ENCODE assay signal across 7 mouse cellular contexts in the genomic region with DNA sequence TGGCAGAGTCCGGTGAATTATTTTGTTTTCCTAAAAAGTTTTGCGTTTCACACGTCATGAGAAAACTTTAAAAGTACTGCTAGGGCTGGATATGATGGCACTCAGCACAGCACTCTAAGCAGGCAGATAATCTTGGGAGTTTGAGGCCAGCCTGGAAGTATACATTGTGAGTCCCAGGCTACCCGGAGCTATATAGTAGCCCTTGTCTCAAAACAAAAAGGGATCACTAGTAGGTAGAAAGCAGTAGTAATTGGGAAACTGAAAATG. TPM values are rescaled to one million over a fixed set of nuclear protein-coding genes. Genes with fewer than 3 reads are reported as not detected.
DNase-seq lines count a peak whose midpoint lies in the region; ATAC-seq and TF ChIP-seq lines count a peak whose summit lies in the region.

No protein-coding gene starts in this region.

- TF ChIP-seq CTCF in embryonic fibroblast, embryonic 13.5 days (IDR thresholded peaks at IDR 0.05; ENCODE audit: borderline replicate concordance, insufficient read depth, low read length), result no peak
- no peak for TF ChIP-seq CTCF in small intestine, adult 2 months (IDR thresholded peaks at IDR 0.05; ENCODE audit: extremely low read depth, insufficient read length, insufficient replicate concordance, low read depth, low read length)

- H3K27me3 ChIP-seq in lung, embryonic 15.5 days, result no peaks in the 10 kb centered on the region
- no peaks in the 10 kb centered on the region for H3K27me3 ChIP-seq in limb, embryonic 10.5 days (ENCODE audit: low read depth, poor library complexity, severe bottlenecking)
- H3K27me3 ChIP-seq in small intestine, adult 2 months (ENCODE audit: control insufficient read depth, insufficient read depth, low read length), result no peaks in the 10 kb centered on the region

- peak overlapping the region; percentile 86 for H3K4me3 ChIP-seq in lung, embryonic 15.5 days
- peak overlapping the region; percentile 63 for H3K4me3 ChIP-seq in embryonic fibroblast, embryonic 13.5 days (ENCODE audit: insufficient read depth, low read length)
- H3K4me3 ChIP-seq in limb, embryonic 10.5 days, result peak overlapping the region; percentile 73
- H3K4me3 ChIP-seq in small intestine, adult 2 months (ENCODE audit: low read depth, low read length), result no peak overlapping the region; the same call in 1 of the 2 replicates

- H3K4me1 ChIP-seq in lung, embryonic 15.5 days, result peaks cover 32% of the 10 kb centered on the region
- no peaks in the 10 kb centered on the region; the same call in 1 of the 2 replicates for H3K4me1 ChIP-seq in embryonic fibroblast, embryonic 13.5 days (ENCODE audit: control insufficient read depth, insufficient read depth, low read length)
- peaks cover 38% of the 10 kb centered on the region for H3K4me1 ChIP-seq in limb, embryonic 10.5 days
- peaks cover 2% of the 10 kb centered on the region; the same call in 1 of the 2 replicates for H3K4me1 ChIP-seq in small intestine, adult 2 months (ENCODE audit: control insufficient read depth, insufficient read depth, insufficient read length, low read length)

- no peak for TF ChIP-seq POLR2A in embryonic fibroblast, embryonic 13.5 days (IDR thresholded peaks at IDR 0.05; ENCODE audit: low read depth, low read length)
- no peak for TF ChIP-seq POLR2A in small intestine, adult 2 months (IDR thresholded peaks at IDR 0.05; ENCODE audit: low read depth, low read length)

- H3K4me2 ChIP-seq in lung, embryonic 15.5 days, result peak overlapping the region; percentile 70

- H3K9ac ChIP-seq in lung, embryonic 15.5 days, result peak overlapping the region; percentile 79

- ATAC-seq in lung, embryonic 15.5 days (ENCODE audit: borderline replicate concordance, extremely low read depth, low FRiP score, low TSS enrichment), result no peak
- ATAC-seq in CD4-positive, CD25-positive, alpha-beta regulatory T cell, adult 4 months, result no peak

- H3K36me3 ChIP-seq in lung, embryonic 15.5 days, result no peaks in the 10 kb centered on the region
- H3K36me3 ChIP-seq in limb, embryonic 10.5 days, result no peaks in the 10 kb centered on the region
- no peaks in the 10 kb centered on the region for H3K36me3 ChIP-seq in small intestine, adult 2 months (ENCODE audit: control insufficient read depth, insufficient read depth, low read length)

- H3K27ac ChIP-seq in lung, embryonic 15.5 days, result peak overlapping the region; percentile 93
- H3K27ac ChIP-seq in embryonic fibroblast, embryonic 13.5 days (ENCODE audit: insufficient read depth, low read length), result peak overlapping the region; percentile 95
- peak overlapping the region; percentile 91 for H3K27ac ChIP-seq in limb, embryonic 10.5 days
- H3K27ac ChIP-seq in small intestine, adult 2 months (ENCODE audit: insufficient read depth, low read depth, low read length), result peak overlapping the region; percentile 93

- no peak for DNase-seq in lung, postnatal 14 days
- no peak for DNase-seq in limb, embryonic 10.5 days (ENCODE audit: low spot score)
- DNase-seq in cerebellum, postnatal 36 days, result no peak

- WGBS in lung, embryonic 15.5 days, result 17% methylated on average over 4 of the region's 4 CpGs
- 21% methylated on average over 4 of the region's 4 CpGs for WGBS in limb, embryonic 10.5 days
- 6% methylated on average over 4 of the region's 4 CpGs for WGBS in small intestine, adult 2 months

- H3K9me3 ChIP-seq in lung, embryonic 15.5 days, result no peaks in the 10 kb centered on the region
- no peaks in the 10 kb centered on the region for H3K9me3 ChIP-seq in limb, embryonic 10.5 days (replicated peaks)

RNA-seq across cellular contexts. Expression of gene Cdkl3, which starts 0.6 kb away (rescaled TPM):
- 6.5 and 7.0 TPM in 2 replicates for polyA plus RNA-seq in lung, embryonic 15.5 days (2015; fragmentation: Nextera tagmentation; extraction: Ambion mirVana)
- 8.8 and 11.7 TPM in 2 replicates for polyA plus RNA-seq in embryonic fibroblast, embryonic 13.5 days (2011; ENCODE audit: insufficient read length, low read depth, missing spikeins)
- 11.7 and 11.8 TPM in 2 replicates for polyA plus RNA-seq in limb, embryonic 10.5 days (2016; fragmentation: Nextera tagmentation; extraction: Ambion mirVana)
- polyA plus RNA-seq in small intestine, adult 2 months (2012; rRNA removed), result 0.09 and 0.24 TPM in 2 replicates
- polyA plus RNA-seq in CD4-positive, CD25-positive, alpha-beta regulatory T cell, adult 4 months (2017; shearing (Covaris generic)), result 1 to 10 TPM; 2.7 to 5.3 TPM

RNA-seq across cellular contexts. Expression of gene Ube2b, which starts 2.9 kb away (rescaled TPM):
- polyA plus RNA-seq in lung, embryonic 15.5 days (2015; fragmentation: Nextera tagmentation; extraction: Ambion mirVana), result 214 and 215 TPM in 2 replicates
- polyA plus RNA-seq in embryonic fibroblast, embryonic 13.5 days (2011; ENCODE audit: insufficient read length, low read depth, missing spikeins), result 165 and 168 TPM in 2 replicates
- polyA plus RNA-seq in limb, embryonic 10.5 days (2016; fragmentation: Nextera tagmentation; extraction: Ambion mirVana), result 213 and 227 TPM in 2 replicates
- polyA plus RNA-seq in small intestine, adult 2 months (2012; rRNA removed), result 7.2 and 18.2 TPM in 2 replicates
- 100 to 1,000 TPM; 197 to 249 TPM for polyA plus RNA-seq in CD4-positive, CD25-positive, alpha-beta regulatory T cell, adult 4 months (2017; shearing (Covaris generic))

RNA-seq across cellular contexts. Expression of gene Cdkn2aipnl, which starts 36.0 kb away (rescaled TPM):
- 102 and 109 TPM in 2 replicates for polyA plus RNA-seq in lung, embryonic 15.5 days (2015; fragmentation: Nextera tagmentation; extraction: Ambion mirVana)
- polyA plus RNA-seq in embryonic fibroblast, embryonic 13.5 days (2011; ENCODE audit: insufficient read length, low read depth, missing spikeins), result 18.0 and 28.1 TPM in 2 replicates
- 132 and 141 TPM in 2 replicates for polyA plus RNA-seq in limb, embryonic 10.5 days (2016; fragmentation: Nextera tagmentation; extraction: Ambion mirVana)
- polyA plus RNA-seq in small intestine, adult 2 months (2012; rRNA removed), result 8.3 and 14.0 TPM in 2 replicates
- polyA plus RNA-seq in CD4-positive, CD25-positive, alpha-beta regulatory T cell, adult 4 months (2017; shearing (Covaris generic)), result 100 to 1,000 TPM in 1 of 2 experiments, 10 to 100 TPM in 1; 92.5 to 116 TPM
